Mouse (Mus musculus) forebrain, embryonic 11.5 days (tissue): ENCODE results near the gene Dab1. TPM values are rescaled to one million over a fixed set of nuclear protein-coding genes. Genes with fewer than 3 reads are reported as not detected.
A peak's percentile ranks its signal among the peaks of the same experiment; 100 is the strongest.

Experiments used
- ATAC-seq: fragments of 200-750 bp; cut with Nextera tagmentation; replicated peaks from 2 replicates; pipeline ENCODE4 v1.8.0; 2017; ENCODE audit warnings: moderate TSS enrichment; ENCODE audit not compliant: low FRiP score
- DNase-seq: peaks from one replicate; pipeline ENCODE4 v3.0.0-alpha.2; 2017; ENCODE audit warnings: low spot score
- H3K27ac ChIP-seq: fragments of 300-500 bp; sonication (generic); 2 replicates; pipeline ENCODE4 v1.5.1; 2014; ENCODE audit warnings: low read depth, low read length
- H3K27me3 ChIP-seq: fragments of 300-500 bp; sonication (generic); 2 replicates; pipeline ENCODE4 v1.6.1; 2014; ENCODE audit warnings: mild to moderate bottlenecking, low read length, mixed read lengths; ENCODE audit not compliant: control insufficient read depth, insufficient read depth
- H3K36me3 ChIP-seq: fragments of 300-500 bp; sonication (generic); 2 replicates; pipeline ENCODE4 v1.6.1; 2014; ENCODE audit warnings: mild to moderate bottlenecking, low read length, moderate library complexity, mixed read lengths; ENCODE audit not compliant: control insufficient read depth, insufficient read depth
- H3K4me1 ChIP-seq: fragments of 300-500 bp; sonication (generic); replicated peaks from 2 replicates; pipeline ENCODE4 v1.6.1; 2014; ENCODE audit warnings: low read length, mixed read lengths; ENCODE audit not compliant: control insufficient read depth, insufficient read depth
- H3K4me2 ChIP-seq: fragments of 300-500 bp; sonication (generic); 2 replicates; pipeline ENCODE4 v1.6.1; 2014; ENCODE audit warnings: low read depth, mild to moderate bottlenecking, low read length, moderate library complexity, mixed read lengths; ENCODE audit not compliant: severe bottlenecking
- H3K4me3 ChIP-seq: fragments of 300-500 bp; sonication (generic); 2 replicates; pipeline ENCODE4 v1.5.1; 2014; ENCODE audit warnings: low read depth, low read length
- H3K9ac ChIP-seq: fragments of 300-500 bp; sonication (generic); 2 replicates; pipeline ENCODE4 v1.6.1; 2014; ENCODE audit warnings: low read length
- H3K9me3 ChIP-seq: fragments of 300-500 bp; sonication (generic); 2 replicates; pipeline ENCODE4 v1.6.1; 2016; ENCODE audit warnings: low read length, mixed read lengths; ENCODE audit not compliant: control insufficient read depth
- WGBS: fragments of 180-500 bp; shearing (Covaris S2); extraction: QIAGEN DNeasy Blood & Tissue Kit; methylation state at CpG from one replicate; pipeline ENCODE4 v1.1.7; 2014; 5-methylcytosine and 5-hydroxymethylcytosine counted together
- polyA plus RNA-seq: library from polyadenylated mRNA; unstranded; fragments of >200 nt; fragmentation: Nextera tagmentation; extraction: Ambion mirVana; gene quantifications from 2 replicates; pipeline ENCODE4 v1.2.1, GENCODE M21; 2014

Dab1 gene
- polyA plus RNA-seq, 1 experiment from 2014 or later, result 51.6 TPM

DNA sequence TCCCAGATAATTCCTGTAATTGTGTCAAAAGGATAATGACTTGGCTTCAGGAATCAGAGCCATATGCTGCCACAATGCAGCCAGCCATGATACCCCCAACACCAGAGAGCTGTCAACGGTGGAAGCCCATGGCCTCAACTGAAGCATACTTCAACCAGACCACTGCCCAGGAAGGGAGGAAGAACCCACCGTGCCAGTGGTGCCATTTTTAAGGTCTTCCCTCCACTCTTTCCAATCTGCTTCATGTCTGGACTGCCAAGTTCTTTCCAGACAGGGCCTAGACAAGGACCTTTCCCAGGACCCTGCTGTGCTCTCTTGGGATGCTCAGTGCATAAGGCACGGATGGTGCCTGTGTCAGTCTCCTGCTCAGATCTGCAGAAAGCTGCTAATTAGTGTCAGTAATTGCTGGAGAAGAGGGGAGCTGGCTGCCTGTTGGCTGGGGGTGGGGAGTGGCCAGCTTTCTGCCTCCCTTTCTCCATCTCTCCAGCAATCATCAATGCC is 303.3 kb downstream of the Dab1 start:
- DNase-seq (no peak), ATAC-seq (0 out of 2 replicates have a peak, but pooled peaks have one; percentile 55)
- 37% methylated on average over 3 of the region's 3 CpGs for WGBS
- Histone ChIP-seq H3K36me3 (no peaks in the 10 kb centered on the region), H3K27ac (no peak overlapping the region), H3K4me2 (no peak overlapping the region), H3K9ac (no peak overlapping the region), H3K9me3 (no peaks in the 10 kb centered on the region), H3K27me3 (no peaks in the 10 kb centered on the region), H3K4me1 (no peaks in the 10 kb centered on the region), H3K4me3 (no peak overlapping the region)

DNA sequence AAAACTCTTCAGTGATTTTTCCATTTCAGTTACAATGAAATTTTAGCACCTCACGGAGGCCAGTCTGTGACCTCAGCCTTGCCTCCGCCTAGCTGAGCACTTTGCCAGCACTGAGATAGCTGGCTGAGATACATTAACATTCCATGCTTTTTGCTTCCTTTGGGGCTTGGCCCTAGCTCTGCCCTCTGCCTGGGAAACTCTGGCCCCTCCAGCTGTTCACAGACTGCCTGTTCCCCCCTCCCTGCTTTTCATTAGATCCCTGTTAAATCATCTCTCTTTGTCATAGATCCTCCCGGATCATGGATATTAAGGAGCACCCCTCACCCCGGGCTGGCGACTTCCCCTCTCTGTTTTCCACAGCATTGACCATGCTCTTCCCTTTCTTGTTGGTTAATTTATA is 307.5 kb downstream of the Dab1 start:
- DNase-seq (no peak), ATAC-seq (no peak)
- Histone ChIP-seq H3K4me3 (no peak overlapping the region), H3K36me3 (no peaks in the 10 kb centered on the region), H3K4me1 (peaks cover 7% of the 10 kb centered on the region; the same call in 1 of the 2 replicates), H3K9ac (no peak overlapping the region), H3K4me2 (no peak overlapping the region), H3K9me3 (no peaks in the 10 kb centered on the region), H3K27me3 (no peaks in the 10 kb centered on the region), H3K27ac (no peak overlapping the region)
- WGBS, result 53% methylated on average over 5 of the region's 5 CpGs

DNA sequence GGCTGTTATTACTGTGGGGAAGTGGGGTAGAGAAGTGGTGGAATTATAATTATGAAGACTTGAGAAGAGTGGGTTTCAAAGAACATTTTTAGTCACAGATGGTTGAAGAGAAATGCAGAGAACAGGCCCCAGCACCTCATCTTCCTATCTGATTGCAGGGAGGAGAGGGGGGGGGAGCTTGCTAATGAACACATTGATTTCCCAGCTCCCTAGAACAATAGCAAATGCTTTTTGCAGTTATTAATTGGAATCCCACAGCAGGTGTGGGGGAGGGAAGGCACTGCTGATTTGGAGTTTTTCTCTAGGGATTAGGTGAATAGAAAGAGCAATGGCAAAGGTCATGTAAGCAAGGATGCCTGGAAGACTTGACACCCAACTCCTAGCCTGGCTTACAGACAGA is 310.5 kb downstream of the Dab1 start:
- no peaks in the 10 kb centered on the region for H3K9me3 ChIP-seq
- DNase-seq, result no peak
- peaks cover 14% of the 10 kb centered on the region; the same call in 1 of the 2 replicates for H3K4me1 ChIP-seq
- no peak overlapping the region for H3K4me2 ChIP-seq
- H3K9ac ChIP-seq, result no peak overlapping the region
- ATAC-seq, result no peak
- peak overlapping the region; percentile 25; the same call in 1 of the 2 replicates for H3K27ac ChIP-seq
- no peak overlapping the region for H3K4me3 ChIP-seq
- no peaks in the 10 kb centered on the region for H3K36me3 ChIP-seq
- no peaks in the 10 kb centered on the region for H3K27me3 ChIP-seq

DNA sequence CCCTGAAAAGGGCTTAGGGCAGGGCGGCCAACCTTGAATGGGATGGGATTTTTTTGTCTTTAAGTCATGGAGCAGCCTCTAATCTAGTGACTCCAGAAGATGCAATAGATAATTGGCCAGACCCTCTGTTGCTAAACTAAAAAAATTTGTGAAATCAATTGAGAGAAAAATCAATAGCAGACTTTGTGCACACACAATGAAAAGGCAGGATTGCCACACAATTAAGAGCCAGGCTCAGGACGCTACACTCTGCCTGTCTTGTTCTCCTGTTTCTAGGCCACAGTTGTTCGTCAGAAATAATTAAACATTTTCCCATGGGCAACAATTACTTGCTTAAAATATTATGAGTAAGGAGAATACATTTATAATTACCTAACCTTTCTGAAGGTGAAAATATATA is 315.2 kb downstream of the Dab1 start:
- Histone ChIP-seq H3K4me1 (peaks cover 12% of the 10 kb centered on the region; the same call in 1 of the 2 replicates), H3K4me3 (no peak overlapping the region), H3K27me3 (no peaks in the 10 kb centered on the region), H3K27ac (no peak overlapping the region), H3K9ac (no peak overlapping the region), H3K9me3 (no peaks in the 10 kb centered on the region), H3K36me3 (no peaks in the 10 kb centered on the region), H3K4me2 (no peak overlapping the region)
- ATAC-seq (no peak), DNase-seq (no peak)
- 53% methylated on average over 3 of the region's 3 CpGs for WGBS

DNA sequence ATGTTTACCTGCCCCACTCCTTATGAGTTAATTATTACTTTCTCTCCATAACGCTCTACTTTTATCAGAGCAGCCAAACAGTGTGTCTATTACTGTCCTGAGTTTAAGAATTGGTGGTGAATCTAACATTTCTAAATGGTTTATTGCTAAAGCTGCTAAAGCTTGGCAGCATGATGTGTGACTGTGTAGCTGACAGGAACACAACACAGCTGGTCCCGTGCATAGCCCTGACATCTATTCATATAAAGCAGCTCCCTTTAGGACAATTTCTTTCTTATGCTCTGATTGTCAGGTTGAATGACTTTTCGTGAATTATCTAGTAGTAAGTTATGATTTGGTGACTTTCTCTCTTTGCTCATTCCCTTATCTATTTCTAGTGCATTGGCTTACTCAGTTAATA is 329.1 kb downstream of the Dab1 start:
- Histone ChIP-seq H3K9ac (no peak overlapping the region), H3K27ac (no peak overlapping the region), H3K4me3 (no peak overlapping the region), H3K27me3 (no peaks in the 10 kb centered on the region), H3K36me3 (no peaks in the 10 kb centered on the region), H3K4me1 (no peaks in the 10 kb centered on the region), H3K4me2 (no peak overlapping the region), H3K9me3 (no peaks in the 10 kb centered on the region)
- WGBS, result 82% methylated on average over 3 of the region's 3 CpGs
- ATAC-seq, result no peak
- no peak for DNase-seq

DNA sequence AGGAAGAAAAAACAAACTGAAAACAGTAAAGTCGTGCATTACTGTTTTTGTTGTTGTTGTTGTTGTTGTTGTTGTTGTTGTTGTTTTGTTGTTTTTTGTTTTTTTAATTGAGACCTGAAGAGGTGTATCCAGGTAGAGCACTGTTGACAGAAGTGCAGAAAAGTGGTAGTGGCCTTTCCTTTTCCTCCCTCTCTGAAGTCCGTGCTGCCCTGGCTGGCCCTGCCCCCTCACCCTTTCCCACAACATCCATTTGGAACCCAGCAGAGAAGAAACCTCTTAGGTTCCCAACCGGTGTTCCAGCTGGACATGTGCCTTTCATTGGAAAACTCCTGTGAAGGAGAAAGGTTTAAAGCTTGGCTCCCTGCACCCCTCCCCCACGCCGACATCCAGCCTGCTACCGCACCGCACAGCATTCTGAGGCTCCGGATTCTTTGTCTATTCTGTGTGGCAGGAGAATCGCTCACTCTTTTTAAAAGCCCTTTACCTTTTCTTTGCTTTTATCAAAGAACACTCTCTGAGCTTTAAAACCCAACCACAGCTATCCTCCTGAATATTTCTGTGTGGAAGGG is 334.6 kb downstream of the Dab1 start:
- Histone ChIP-seq H3K27ac (no peak overlapping the region), H3K27me3 (no peaks in the 10 kb centered on the region), H3K4me3 (no peak overlapping the region), H3K4me2 (no peak overlapping the region), H3K36me3 (no peaks in the 10 kb centered on the region), H3K9me3 (no peaks in the 10 kb centered on the region; the same call in 1 of the 2 replicates), H3K4me1 (0 out of 2 replicates have a peak, but pooled peaks cover 2% of the 10 kb centered on the region), H3K9ac (peak overlapping the region; percentile 30; the same call in 1 of the 2 replicates)
- DNase-seq, result peak; percentile 60
- WGBS, result 12% methylated on average over 9 of the region's 9 CpGs
- ATAC-seq, result no peak

DNA sequence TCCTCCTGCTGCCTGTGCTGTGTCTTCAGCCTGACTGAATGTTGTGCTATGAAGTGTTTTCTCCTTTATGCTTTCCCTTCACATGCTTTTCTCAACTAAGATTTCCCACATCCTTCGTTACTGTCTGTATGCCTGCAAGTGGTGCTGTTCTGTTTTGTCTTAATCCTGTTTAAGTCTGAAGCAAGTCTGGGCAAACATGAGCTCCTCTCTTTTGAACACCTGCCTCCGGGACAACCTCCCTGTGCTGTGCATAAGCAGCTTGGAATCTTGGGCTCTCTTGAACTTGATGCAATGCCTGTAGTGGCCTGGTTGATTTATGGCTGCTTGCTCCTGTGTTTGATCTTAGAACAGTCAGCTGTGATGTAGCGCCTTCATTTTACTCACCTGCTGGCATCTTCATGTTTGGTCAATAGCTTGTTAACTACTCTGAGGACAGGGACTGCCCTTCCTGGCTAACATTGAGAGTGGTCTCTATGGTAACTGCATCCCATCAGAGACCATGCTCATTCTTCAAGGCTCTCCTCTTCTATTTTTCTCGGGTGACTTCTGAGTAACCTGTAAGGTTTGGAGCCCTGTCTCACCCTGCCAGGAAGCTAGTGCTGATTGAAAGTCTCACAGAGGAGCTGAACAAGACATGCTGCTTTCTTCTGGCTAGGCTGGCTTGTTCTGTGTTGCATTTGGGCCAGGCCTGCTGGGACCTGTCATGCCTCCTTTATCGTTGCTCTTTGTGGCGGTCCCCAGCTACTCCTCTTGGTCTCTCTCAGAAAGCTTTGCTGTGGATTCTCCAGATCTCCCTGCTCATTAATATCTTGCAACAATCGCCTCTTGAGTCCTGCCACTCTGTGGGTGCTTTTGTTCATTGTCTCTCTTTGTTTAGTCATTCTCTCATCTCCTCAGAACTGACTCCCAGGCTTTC is 342.2 kb downstream of the Dab1 start:
- no peak overlapping the region for H3K4me3 ChIP-seq
- H3K4me2 ChIP-seq, result no peak overlapping the region
- ATAC-seq (no peak), DNase-seq (no peak)
- no peak overlapping the region for H3K9ac ChIP-seq
- no peaks in the 10 kb centered on the region for H3K36me3 ChIP-seq
- H3K27me3 ChIP-seq, result no peaks in the 10 kb centered on the region
- H3K9me3 ChIP-seq, result no peaks in the 10 kb centered on the region
- 74% methylated on average over 7 of the region's 7 CpGs for WGBS
- no peak overlapping the region for H3K27ac ChIP-seq
- no peaks in the 10 kb centered on the region for H3K4me1 ChIP-seq

DNA sequence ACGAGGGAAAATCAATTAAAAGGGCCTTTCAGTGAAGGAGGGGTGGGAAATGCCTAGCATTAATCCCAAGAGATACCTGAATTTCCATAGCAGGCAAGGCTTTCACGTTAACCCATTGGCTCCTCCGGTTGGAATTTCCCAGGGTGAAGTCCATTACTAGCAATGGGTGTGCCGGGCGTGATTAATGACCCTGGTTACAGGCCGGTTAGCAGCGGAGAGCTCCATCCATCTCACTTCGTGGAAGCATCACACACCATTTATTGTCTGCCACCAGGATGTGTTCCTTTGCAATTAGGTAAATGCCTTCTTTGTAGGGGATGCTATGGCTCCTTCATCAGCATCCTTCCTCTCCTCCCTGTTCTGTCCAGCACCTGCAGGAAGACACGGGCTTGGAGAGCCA is 350.7 kb downstream of the Dab1 start:
- Histone ChIP-seq H3K36me3 (no peaks in the 10 kb centered on the region), H3K4me3 (no peak overlapping the region), H3K27ac (no peak overlapping the region), H3K9ac (no peak overlapping the region), H3K4me1 (no peaks in the 10 kb centered on the region), H3K4me2 (no peak overlapping the region), H3K9me3 (no peaks in the 10 kb centered on the region), H3K27me3 (no peaks in the 10 kb centered on the region)
- ATAC-seq (no peak), DNase-seq (no peak)
- 80% methylated on average over 9 of the region's 9 CpGs for WGBS
